Mouse (Mus musculus) neutrophil, adult 5-6 weeks (primary cell): ENCODE results near the gene Sgcg. TPM values are rescaled to one million over a fixed set of nuclear protein-coding genes. Genes with fewer than 3 reads are reported as not detected.

Experiments
- total RNA-seq: library from RNA; stranded (forward); fragments of 200-1000 nt; gene quantifications from 2 replicates; pipeline ENCODE4 v1.2.3, GENCODE M21; 2017

Gene Sgcg
- total RNA-seq, 1 experiment from 2014 or later = not detected

Other genes starting within 250 kb of the Sgcg start
- gene Tnfrsf19, start 212.0 kb downstream of the Sgcg start, total RNA-seq = 1.2 and 1.8 TPM in 2 replicates
- gene Sacs, start 120.0 kb downstream of the Sgcg start, total RNA-seq = 19.5 and 22.3 TPM in 2 replicates
- 8.3 and 10.1 TPM in 2 replicates for gene Arl11, start 51.3 kb upstream of the Sgcg start, total RNA-seq
- 2.1 and 2.6 TPM in 2 replicates for gene Ebpl, start 101.9 kb upstream of the Sgcg start, total RNA-seq
- gene Kpna3, start 181.4 kb upstream of the Sgcg start, total RNA-seq = 20.5 and 24.1 TPM in 2 replicates